Mouse (Mus musculus) heart, postnatal 0 days (tissue): ENCODE data around the gene Kit. TPM values are rescaled to one million over a fixed set of nuclear protein-coding genes. Genes with fewer than 3 reads are reported as not detected.

Source experiments
- ATAC-seq: fragments of 200-750 bp; cut with Nextera tagmentation; 2 replicates; pipeline ENCODE4 v1.8.0; 2017; ENCODE audit warnings: low read depth, moderate number of reproducible peaks, moderate library complexity; ENCODE audit not compliant: insufficient read depth
- DNase-seq: peaks from one replicate; pipeline ENCODE4 v3.0.0-alpha.2; 2016; ENCODE audit warnings: low spot score
- H3K27ac ChIP-seq: fragments of 300-500 bp; sonication (generic); 2 replicates; pipeline ENCODE4 v1.5.1; 2014; ENCODE audit warnings: low read depth, mild to moderate bottlenecking
- H3K27me3 ChIP-seq: fragments of 300-500 bp; sonication (generic); 2 replicates; pipeline ENCODE4 v1.6.1; 2014; ENCODE audit warnings: low read length, mixed read lengths; ENCODE audit not compliant: control insufficient read depth, insufficient read depth
- H3K36me3 ChIP-seq: fragments of 300-500 bp; sonication (generic); replicated peaks from 2 replicates; pipeline ENCODE4 v1.6.1; 2014; ENCODE audit warnings: low read length, mixed read lengths; ENCODE audit not compliant: control insufficient read depth, insufficient read depth
- H3K4me1 ChIP-seq: fragments of 300-500 bp; sonication (generic); 2 replicates; pipeline ENCODE4 v1.6.1; 2014; ENCODE audit warnings: antibody characterized with exemption; ENCODE audit not compliant: control insufficient read depth, insufficient read depth
- H3K4me2 ChIP-seq: fragments of 300-500 bp; sonication (generic); 2 replicates; pipeline ENCODE4 v1.6.1; 2014; ENCODE audit warnings: low read depth, mild to moderate bottlenecking, low read length, moderate library complexity
- H3K4me3 ChIP-seq: fragments of 300-500 bp; sonication (generic); 2 replicates; pipeline ENCODE4 v1.5.1; 2014; ENCODE audit warnings: low read depth, low read length
- H3K9ac ChIP-seq: fragments of 300-500 bp; sonication (generic); replicated peaks from 2 replicates; pipeline ENCODE4 v1.6.1; 2014; ENCODE audit warnings: low read depth, low read length, mixed read lengths
- H3K9me3 ChIP-seq: fragments of 300-500 bp; sonication (generic); replicated peaks from 2 replicates; pipeline ENCODE4 v1.6.1; 2016; ENCODE audit warnings: low read length; ENCODE audit not compliant: control insufficient read depth
- CTCF ChIP-seq: IDR thresholded peaks from 2 replicates; pipeline ENCODE4 v1.5.1; 2016; ENCODE audit warnings: antibody characterized with exemption, control low read depth, low read depth
- EP300 ChIP-seq: IDR thresholded peaks from 2 replicates; pipeline ENCODE4 v1.6.1; 2016; ENCODE audit warnings: antibody characterized with exemption, low read depth
- WGBS: fragments of 180-500 bp; shearing (Covaris S2); extraction: QIAGEN DNeasy Blood & Tissue Kit; methylation state at CpG from one replicate; pipeline ENCODE4 v1.1.7; 2014; 5-methylcytosine and 5-hydroxymethylcytosine counted together
- polyA plus RNA-seq: library from polyadenylated mRNA; unstranded; fragments of >200 nt; fragmentation: Nextera tagmentation; extraction: Ambion mirVana; gene quantifications from 2 replicates; pipeline ENCODE4 v1.2.1, GENCODE M21; 2015
- total RNA-seq: library from RNA; depleted of rRNA; stranded (reverse); fragments of >200 nt; gene quantifications from 2 replicates; pipeline ENCODE4 v1.2.3, GENCODE M21; 2014; ENCODE audit warnings: low replicate concordance

The Kit gene
- total and polyA plus RNA-seq, 2 experiments from 2014 or later: 4.9 to 14.9 TPM

GRCm38 (mm10) chr5:75702080-75702479 lies 127.4 kb downstream of the Kit start:
- no peak overlapping the region for H3K4me3 ChIP-seq

GRCm38 (mm10) chr5:75704584-75705175 lies 130.0 kb downstream of the Kit start:
- no peak overlapping the region for H3K27ac ChIP-seq
- no peaks in the 10 kb centered on the region for H3K36me3 ChIP-seq
- H3K4me2 ChIP-seq: no peak overlapping the region
- no peaks in the 10 kb centered on the region for H3K27me3 ChIP-seq
- no peak overlapping the region for H3K9ac ChIP-seq
- TF ChIP-seq EP300: no peak
- TF ChIP-seq CTCF: no peak
- no peak for ATAC-seq
- H3K4me1 ChIP-seq: no peaks in the 10 kb centered on the region
- 74% methylated on average over 7 of the region's 7 CpGs for WGBS
- H3K4me3 ChIP-seq: no peak overlapping the region
- DNase-seq: no peak
- H3K9me3 ChIP-seq: peaks cover 3% of the 10 kb centered on the region; the same call in 1 of the 2 replicates

More at GRCm38 (mm10) chr5:75702080-75702479, 127.4 kb downstream of the Kit start:
- no peak overlapping the region for H3K4me2 ChIP-seq
- H3K9ac ChIP-seq: no peak overlapping the region
- no peaks in the 10 kb centered on the region for H3K27me3 ChIP-seq
- no peaks in the 10 kb centered on the region for H3K36me3 ChIP-seq
- 71% methylated on average over 8 of the region's 8 CpGs for WGBS
- DNase-seq (no peak), ATAC-seq (no peak)
- TF ChIP-seq CTCF: no peak
- H3K27ac ChIP-seq: no peak overlapping the region
- H3K4me1 ChIP-seq: no peaks in the 10 kb centered on the region
- peaks cover 3% of the 10 kb centered on the region; the same call in 1 of the 2 replicates for H3K9me3 ChIP-seq

- Histone ChIP-seq H3K36me3 (no peaks in the 10 kb centered on the region), H3K4me2 (no peak overlapping the region), H3K27ac (no peak overlapping the region), H3K27me3 (no peaks in the 10 kb centered on the region), H3K4me3 (no peak overlapping the region), H3K9me3 (peaks cover 3% of the 10 kb centered on the region; the same call in 1 of the 2 replicates), H3K9ac (no peak overlapping the region), H3K4me1 (no peaks in the 10 kb centered on the region)
- ATAC-seq (no peak), DNase-seq (no peak)
- TF ChIP-seq CTCF (no peak), EP300 (no peak)
- 79% methylated on average over 1 of the region's 1 CpGs for WGBS
Observed at GRCm38 (mm10) chr5:75705421-75705820, 130.7 kb downstream of the Kit start.
